In the genomic region with DNA sequence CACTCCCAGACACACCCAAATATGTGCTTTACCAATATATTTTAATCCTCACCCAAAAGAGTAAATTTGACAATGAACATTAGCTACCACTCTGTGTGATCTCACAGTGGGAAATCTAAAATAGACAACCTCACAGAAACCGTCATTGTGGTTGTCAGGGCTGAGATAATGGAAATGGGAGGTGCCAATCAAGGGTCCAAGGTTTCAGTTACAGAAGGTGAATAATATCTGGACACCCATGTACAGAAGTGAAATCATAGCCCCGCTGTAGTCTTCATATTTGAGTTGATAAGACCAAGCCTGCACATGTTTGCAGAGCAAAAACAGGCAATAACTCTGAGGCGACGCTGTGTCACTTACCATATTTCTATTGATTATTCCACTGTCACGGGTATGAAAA, we compare ENCODE assay signal across 16 mouse cellular contexts.
"Had no signal": no experiment of that assay in that cellular context is flagged by ENCODE, and none has a peak within 500 bp of the region (broad histone marks: within the 10 kb centered on the region; RNA-seq: fewer than 3 reads in every experiment).

No protein-coding gene starts in this region.

- H3K4me3 ChIP-seq: neural tube, embryonic 13.5 days; neural tube, embryonic 15.5 days; stomach, embryonic 15.5 days had no signal

- H3K4me2 ChIP-seq: neural tube, embryonic 13.5 days; neural tube, embryonic 15.5 days; stomach, embryonic 15.5 days had no signal

- H3K9me3 ChIP-seq: neural tube, embryonic 13.5 days; neural tube, embryonic 15.5 days; stomach, embryonic 15.5 days had no signal

- H3K4me1 ChIP-seq: neural tube, embryonic 13.5 days; neural tube, embryonic 15.5 days; stomach, embryonic 15.5 days had no signal

- H3K27ac ChIP-seq: neural tube, embryonic 13.5 days; neural tube, embryonic 15.5 days; stomach, embryonic 15.5 days; stomach, postnatal 0 days had no signal

- H3K27me3 ChIP-seq: neural tube, embryonic 13.5 days; neural tube, embryonic 15.5 days; stomach, embryonic 15.5 days had no signal

- H3K9ac ChIP-seq: neural tube, embryonic 13.5 days; neural tube, embryonic 15.5 days; stomach, embryonic 15.5 days had no signal

- H3K36me3 ChIP-seq: neural tube, embryonic 13.5 days; neural tube, embryonic 15.5 days; stomach, embryonic 15.5 days had no signal

- DNase-seq: retina, postnatal 1 day; right cerebral cortex, adult 18-20 months; right cerebral cortex, postnatal 14 days; right cerebral cortex, postnatal 25 days; right cerebral cortex, postnatal 4 days; spleen, adult 18-20 months; thymus, adult 18-20 months; thymus, adult 2 months; thymus, postnatal 14 days; thymus, postnatal 25 days; thymus, postnatal 36 days; thymus, postnatal 4 days had no signal
